Mouse (Mus musculus) intestine, embryonic 15.5 days (tissue): ENCODE measurements at regions not wholly inside any gene's neighbourhood (a gene's known extent, or its start where the extent isn't known, plus 50 kb on each side); places are given as distances from the start of the nearest gene placed in this dataset.

ENCODE experiments used
- ATAC-seq: fragments of 200-750 bp; cut with Nextera tagmentation; 2 replicates; pipeline ENCODE4 v1.8.0; 2017; ENCODE audit warnings: moderate TSS enrichment, moderate library complexity
- H3K27ac ChIP-seq: fragments of 300-500 bp; sonication (generic); 2 replicates; pipeline ENCODE4 v1.5.1; 2015; ENCODE audit warnings: mild to moderate bottlenecking, inconsistent platforms
- H3K27me3 ChIP-seq: fragments of 300-500 bp; sonication (generic); replicated peaks from 2 replicates; pipeline ENCODE4 v1.6.1; 2015; ENCODE audit warnings: inconsistent platforms
- H3K36me3 ChIP-seq: fragments of 300-500 bp; sonication (generic); 2 replicates; pipeline ENCODE4 v1.6.1; 2015; ENCODE audit warnings: inconsistent platforms
- H3K4me1 ChIP-seq: fragments of 300-500 bp; sonication (generic); replicated peaks from 2 replicates; pipeline ENCODE4 v1.6.1; 2015; ENCODE audit warnings: inconsistent platforms
- H3K4me2 ChIP-seq: fragments of 300-500 bp; sonication (generic); replicated peaks from 2 replicates; pipeline ENCODE4 v1.6.1; 2015; ENCODE audit warnings: mild to moderate bottlenecking, inconsistent platforms
- H3K4me3 ChIP-seq: fragments of 300-500 bp; sonication (generic); replicated peaks from 2 replicates; pipeline ENCODE4 v1.5.1; 2015; ENCODE audit warnings: inconsistent platforms
- H3K9ac ChIP-seq: fragments of 300-500 bp; sonication (generic); 2 replicates; pipeline ENCODE4 v1.6.1; 2015; ENCODE audit warnings: inconsistent platforms
- H3K9me3 ChIP-seq: fragments of 300-500 bp; sonication (generic); 2 replicates; pipeline ENCODE4 v1.6.1; 2016; ENCODE audit warnings: inconsistent platforms
- WGBS: fragments of 180-500 bp; shearing (Covaris S2); methylation state at CpG from one replicate; pipeline ENCODE4 v1.1.7; 2015; 5-methylcytosine and 5-hydroxymethylcytosine counted together

DNA sequence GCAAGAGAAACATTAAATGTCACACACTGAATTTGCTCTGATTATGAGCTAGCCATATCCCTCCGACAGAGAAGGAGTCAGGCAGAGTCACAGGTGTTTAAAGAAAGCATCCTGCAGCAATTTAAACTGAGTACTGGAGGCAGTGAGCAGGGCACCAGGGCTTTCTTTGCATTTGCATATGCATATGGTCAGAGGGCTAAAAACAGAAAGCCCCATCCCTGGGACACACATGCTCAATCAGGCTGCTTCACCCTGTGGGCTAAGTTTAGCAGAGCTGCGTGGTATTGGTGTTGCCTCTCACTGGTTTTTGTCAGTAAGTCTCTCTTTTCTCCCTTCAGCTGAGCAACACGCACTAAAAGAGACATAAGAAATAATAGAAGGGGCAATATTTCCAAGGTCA is 289.9 kb upstream of the Rps6ka3 start:
- Histone ChIP-seq H3K27me3 (peaks cover 6% of the 10 kb centered on the region; the same call in 1 of the 2 replicates), H3K36me3 (no peaks in the 10 kb centered on the region), H3K27ac (no peak overlapping the region), H3K4me2 (no peak overlapping the region), H3K9ac (no peak overlapping the region), H3K4me1 (no peaks in the 10 kb centered on the region), H3K4me3 (no peak overlapping the region), H3K9me3 (no peaks in the 10 kb centered on the region)
- 70% methylated on average over 3 of the region's 3 CpGs for WGBS
- no peak for ATAC-seq

DNA sequence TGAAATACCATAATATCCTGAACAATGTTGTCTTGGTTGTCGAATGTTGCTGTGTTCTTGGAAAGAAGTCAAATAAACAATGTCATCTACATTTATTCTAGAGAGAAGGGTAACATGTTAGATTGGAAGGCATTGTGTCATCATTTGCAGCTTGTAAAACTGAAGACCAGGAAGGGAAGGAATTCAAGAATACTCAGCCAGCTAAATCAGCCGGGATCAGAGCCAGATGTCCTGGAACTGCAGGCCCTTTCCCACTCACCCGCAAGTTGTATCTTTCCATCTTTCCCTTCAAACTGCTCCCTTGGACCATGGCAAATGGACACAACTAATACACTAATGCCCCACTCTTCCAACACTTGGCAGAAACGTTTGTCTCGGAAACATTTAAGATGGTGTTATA is 288.7 kb upstream of the Rps6ka3 start:
- Histone ChIP-seq H3K27ac (no peak overlapping the region), H3K27me3 (peaks cover 6% of the 10 kb centered on the region; the same call in 1 of the 2 replicates), H3K9me3 (no peaks in the 10 kb centered on the region), H3K4me1 (no peaks in the 10 kb centered on the region), H3K9ac (no peak overlapping the region), H3K4me3 (no peak overlapping the region), H3K36me3 (no peaks in the 10 kb centered on the region), H3K4me2 (no peak overlapping the region)
- ATAC-seq: no peak
- 60% methylated on average over 5 of the region's 5 CpGs for WGBS

DNA sequence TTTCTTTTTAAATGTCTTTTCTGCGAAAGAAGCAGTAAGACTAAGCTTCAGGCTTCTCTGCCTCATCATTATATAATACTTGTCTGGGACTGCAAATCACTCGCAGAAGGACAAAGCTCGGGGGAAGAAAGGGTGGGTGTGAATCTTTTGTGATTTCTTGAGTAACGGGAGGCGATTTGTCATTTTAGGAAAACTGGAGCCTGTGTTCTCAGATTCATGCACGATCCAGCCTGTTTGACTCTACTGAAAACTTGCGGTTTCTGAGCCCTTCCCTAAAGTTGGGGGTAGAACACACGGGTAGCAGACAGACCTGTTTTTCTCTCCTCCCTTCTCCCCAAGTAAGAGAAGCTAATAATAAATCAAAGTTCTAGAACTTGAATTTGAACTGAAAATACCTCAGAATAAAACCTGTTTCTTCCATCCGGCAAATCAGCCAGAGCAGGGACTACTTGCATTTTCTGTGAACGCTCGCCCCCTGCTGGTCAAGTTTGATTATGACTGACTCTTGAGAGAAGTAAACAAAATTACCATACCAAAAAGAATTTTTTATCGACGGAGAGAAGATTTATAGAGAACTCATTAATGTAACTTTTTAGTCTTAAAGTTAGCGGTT is 288.2 kb upstream of the Rps6ka3 start:
- no peak for ATAC-seq

DNA sequence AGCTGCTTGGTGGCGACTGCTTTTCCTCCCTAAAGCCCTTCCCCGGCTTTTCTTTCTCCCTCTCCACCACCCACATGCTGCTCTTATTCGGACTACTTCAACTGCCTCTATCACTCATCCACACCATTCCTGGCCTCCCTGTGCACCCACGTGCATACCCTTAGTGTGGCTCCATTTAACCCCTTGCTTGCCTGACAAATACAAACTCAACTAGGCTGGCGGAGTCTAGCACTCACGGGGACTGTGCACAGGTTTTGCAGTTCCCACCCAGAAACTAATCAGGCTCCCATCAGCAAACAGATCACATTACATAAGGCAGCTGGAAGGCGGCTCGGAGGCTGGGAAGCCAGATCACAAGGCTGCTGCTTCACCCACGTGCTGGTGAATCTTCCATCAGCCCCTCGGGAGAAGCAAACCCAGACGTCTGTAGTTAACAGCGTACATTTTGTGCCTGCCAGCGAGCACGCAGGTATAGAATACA is 287.0 kb upstream of the Rps6ka3 start:
- Histone ChIP-seq H3K4me3 (no peak overlapping the region), H3K9ac (no peak overlapping the region), H3K27ac (no peak overlapping the region), H3K27me3 (peaks cover 6% of the 10 kb centered on the region; the same call in 1 of the 2 replicates), H3K4me1 (no peaks in the 10 kb centered on the region), H3K9me3 (no peaks in the 10 kb centered on the region), H3K36me3 (no peaks in the 10 kb centered on the region), H3K4me2 (peak overlapping the region; percentile 19)
- ATAC-seq: peak; percentile 36; the same call in 1 of the 2 replicates
- 26% methylated on average over 14 of the region's 14 CpGs for WGBS

More for the DNA sequence above, 288.2 kb upstream of the Rps6ka3 start:
- Histone ChIP-seq H3K4me1 (no peaks in the 10 kb centered on the region), H3K36me3 (no peaks in the 10 kb centered on the region), H3K4me3 (no peak overlapping the region), H3K9ac (no peak overlapping the region), H3K4me2 (no peak overlapping the region), H3K27ac (no peak overlapping the region), H3K9me3 (no peaks in the 10 kb centered on the region), H3K27me3 (peaks cover 6% of the 10 kb centered on the region; the same call in 1 of the 2 replicates)
- WGBS: 30% methylated on average over 14 of the region's 14 CpGs

DNA sequence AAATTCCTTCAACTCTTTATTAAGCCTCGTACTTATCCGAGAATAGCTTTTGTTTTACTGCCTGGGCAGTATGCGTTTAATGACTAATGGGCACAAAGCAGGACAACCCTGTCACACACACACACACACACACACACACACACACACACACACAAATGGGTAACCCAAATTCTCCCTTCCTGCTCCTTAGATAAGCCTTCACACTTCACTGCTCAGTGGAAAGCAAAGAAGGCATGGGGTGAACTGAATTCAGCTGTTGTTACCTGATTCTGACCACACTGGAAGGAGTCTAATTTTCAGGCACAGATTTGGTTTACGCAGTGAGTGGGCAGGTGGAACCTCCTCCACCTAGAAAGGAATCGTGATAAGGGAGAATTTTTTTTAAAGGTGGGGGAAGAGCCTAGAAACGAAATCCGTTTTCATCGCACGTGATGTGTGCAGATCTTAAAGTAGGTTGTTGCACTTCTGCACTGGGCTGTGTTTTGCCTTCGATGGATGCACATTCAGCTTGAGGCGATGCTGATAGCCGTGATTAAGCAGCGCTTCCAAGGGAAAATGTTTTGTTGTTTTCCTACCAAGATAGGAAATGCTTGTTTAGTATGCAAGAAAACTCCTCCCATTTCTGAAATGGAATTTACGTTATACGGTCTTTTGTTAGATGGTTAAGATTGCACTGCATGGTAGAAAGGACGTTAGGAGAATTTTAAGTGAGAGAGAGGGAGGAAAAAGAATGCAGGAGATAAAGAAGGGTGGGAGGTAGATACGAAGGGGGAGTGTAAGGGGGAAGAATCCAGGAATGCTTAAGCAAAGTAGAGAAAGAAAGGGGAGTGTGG is 286.2 kb upstream of the Rps6ka3 start:
- H3K4me2 ChIP-seq: peak overlapping the region; percentile 19; the same call in 1 of the 2 replicates
- no peak overlapping the region for H3K9ac ChIP-seq
- 36% methylated on average over 17 of the region's 17 CpGs for WGBS
- H3K4me3 ChIP-seq: no peak overlapping the region
- H3K27ac ChIP-seq: no peak overlapping the region
- H3K27me3 ChIP-seq: peaks cover 6% of the 10 kb centered on the region; the same call in 1 of the 2 replicates
- no peaks in the 10 kb centered on the region for H3K36me3 ChIP-seq
- no peak for ATAC-seq
- H3K4me1 ChIP-seq: no peaks in the 10 kb centered on the region
- H3K9me3 ChIP-seq: no peaks in the 10 kb centered on the region

DNA sequence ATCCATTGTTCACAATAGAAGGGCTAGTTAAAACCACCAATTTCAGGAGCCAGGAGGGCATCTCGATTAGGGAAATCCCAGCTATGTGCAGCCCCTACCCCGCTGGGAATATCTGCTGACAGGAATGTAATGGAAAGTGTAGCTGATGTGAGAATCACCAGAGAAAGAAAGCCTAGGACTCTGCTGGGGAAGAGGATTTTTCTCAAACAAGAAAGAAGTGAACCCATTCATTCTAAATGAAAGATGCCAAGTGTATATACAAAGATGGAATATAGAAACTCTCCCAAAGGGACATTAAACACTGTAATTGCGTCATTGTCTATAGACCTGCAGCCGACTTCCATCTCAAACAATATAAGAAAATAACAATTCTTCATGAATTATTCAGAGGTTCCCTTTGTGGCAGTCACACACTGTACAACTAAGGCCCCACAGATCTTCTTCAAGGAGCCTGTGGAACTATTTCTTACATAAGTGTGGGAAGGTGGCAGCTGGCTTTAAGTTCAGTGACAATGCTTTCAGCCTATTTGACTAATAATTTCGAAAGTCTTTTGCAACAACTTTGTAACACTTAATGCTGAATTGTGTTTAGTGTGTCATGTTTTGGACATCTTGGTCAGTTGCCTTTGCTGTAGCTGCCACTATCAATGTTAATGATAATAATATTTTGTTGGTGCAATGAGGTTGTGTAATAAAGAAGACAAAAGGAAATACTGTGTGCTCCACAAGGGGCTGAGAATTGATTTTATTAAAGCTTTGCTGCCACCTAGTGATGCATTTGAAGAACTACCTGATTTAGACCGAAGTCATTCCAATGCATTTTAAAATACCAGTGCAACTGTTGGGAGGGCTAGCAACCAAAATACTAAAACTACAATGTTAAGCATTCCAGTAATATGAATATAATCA is 285.4 kb upstream of the Rps6ka3 start:
- Histone ChIP-seq H3K4me3 (no peak overlapping the region), H3K27ac (no peak overlapping the region), H3K36me3 (no peaks in the 10 kb centered on the region), H3K4me2 (no peak overlapping the region), H3K9ac (no peak overlapping the region), H3K9me3 (no peaks in the 10 kb centered on the region), H3K27me3 (peaks cover 6% of the 10 kb centered on the region; the same call in 1 of the 2 replicates), H3K4me1 (no peaks in the 10 kb centered on the region)
- no peak for ATAC-seq
- 43% methylated on average over 6 of the region's 6 CpGs for WGBS

DNA sequence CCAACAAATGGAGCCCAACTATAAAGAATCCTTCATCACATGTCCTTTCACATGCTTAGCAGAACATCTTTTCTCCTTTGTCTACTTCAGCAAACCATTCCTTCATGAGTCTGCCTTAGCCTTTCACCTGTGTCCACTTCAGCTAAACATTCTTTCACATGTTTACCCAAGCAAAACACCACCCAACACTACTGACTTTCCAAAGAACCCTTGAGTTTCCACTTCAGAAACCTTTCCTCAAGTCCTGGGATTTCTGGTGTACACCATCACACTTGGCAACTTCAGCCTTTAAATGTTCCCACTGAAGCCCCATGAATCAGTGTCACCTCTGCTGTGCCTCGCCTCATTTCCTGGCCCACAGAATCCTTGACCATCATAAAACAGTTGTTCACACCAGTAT is 278.2 kb upstream of the Rps6ka3 start:
- WGBS: 63% methylated on average over 1 of the region's 1 CpGs
- no peaks in the 10 kb centered on the region for H3K4me1 ChIP-seq
- H3K9me3 ChIP-seq: no peaks in the 10 kb centered on the region
- H3K4me2 ChIP-seq: no peak overlapping the region
- H3K27ac ChIP-seq: no peak overlapping the region
- no peaks in the 10 kb centered on the region for H3K36me3 ChIP-seq
- ATAC-seq: no peak
- no peak overlapping the region for H3K9ac ChIP-seq
- no peak overlapping the region for H3K4me3 ChIP-seq
- no peaks in the 10 kb centered on the region for H3K27me3 ChIP-seq

DNA sequence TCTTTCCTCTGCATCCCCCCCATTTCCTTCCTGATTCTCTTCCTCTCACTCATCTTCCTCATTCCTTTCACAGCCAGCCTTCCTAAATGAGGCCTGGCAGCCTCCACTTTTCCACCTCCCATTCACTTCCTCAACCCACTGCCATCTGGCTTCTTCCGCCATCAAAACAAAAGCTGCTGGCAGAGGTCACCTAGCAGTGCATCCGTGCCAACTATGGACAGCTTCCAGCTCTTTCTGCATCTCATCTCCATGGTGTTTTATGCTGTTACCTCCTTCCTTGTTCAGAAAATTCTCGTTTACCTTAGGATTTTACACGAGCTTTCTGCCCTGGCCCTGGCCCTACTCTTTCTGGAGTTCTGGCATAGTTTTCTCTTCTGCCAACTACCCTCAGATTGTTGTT is 262.9 kb upstream of the Rps6ka3 start:
- ATAC-seq: no peak
- H3K4me1 ChIP-seq: no peaks in the 10 kb centered on the region
- no peak overlapping the region for H3K4me2 ChIP-seq
- H3K9ac ChIP-seq: no peak overlapping the region
- H3K4me3 ChIP-seq: no peak overlapping the region
- WGBS: 62% methylated on average over 4 of the region's 4 CpGs
- H3K9me3 ChIP-seq: no peaks in the 10 kb centered on the region
- H3K27me3 ChIP-seq: no peaks in the 10 kb centered on the region
- H3K27ac ChIP-seq: no peak overlapping the region
- no peaks in the 10 kb centered on the region for H3K36me3 ChIP-seq

DNA sequence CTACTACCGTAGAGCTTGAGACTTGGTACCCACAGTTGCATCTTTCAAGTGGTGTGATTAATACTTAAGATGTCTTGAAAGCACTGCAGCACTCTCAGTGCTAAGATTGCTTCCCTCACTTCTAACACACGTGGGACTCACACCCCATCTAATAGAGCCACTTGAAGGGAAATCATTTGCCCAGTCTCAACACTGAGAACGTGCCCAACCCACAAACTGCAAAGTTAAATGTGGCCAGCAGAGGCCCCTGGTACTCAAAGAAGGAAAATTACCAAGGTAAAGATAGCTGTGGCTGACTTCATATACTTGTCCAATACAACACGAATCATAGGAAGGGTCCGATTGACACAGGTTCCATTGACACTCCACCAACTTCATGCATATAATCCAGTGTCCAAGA is 238.4 kb upstream of the Rps6ka3 start:
- no peak overlapping the region for H3K9ac ChIP-seq
- ATAC-seq: no peak

DNA sequence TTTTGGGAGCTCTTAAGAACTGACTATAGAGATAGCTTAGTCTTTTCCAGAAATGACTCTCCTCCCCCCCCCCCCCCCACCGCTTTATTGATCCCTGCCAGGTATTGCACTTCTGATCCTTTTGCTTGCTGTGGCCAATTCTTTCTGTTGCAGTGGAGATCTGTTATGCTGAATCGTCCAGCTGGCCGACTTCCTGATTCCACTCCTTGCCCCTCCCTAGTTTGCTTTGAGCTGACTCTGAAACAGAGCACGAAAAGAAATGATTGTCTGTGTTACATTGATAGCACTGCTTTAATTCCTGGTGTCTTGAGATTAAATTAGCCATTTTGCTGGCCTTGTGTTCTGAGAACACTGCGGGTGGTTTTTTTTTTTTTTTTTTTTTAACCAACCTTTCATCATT is 233.5 kb upstream of the Rps6ka3 start:
- H3K27ac ChIP-seq: no peak overlapping the region
- H3K4me3 ChIP-seq: no peak overlapping the region
- H3K9me3 ChIP-seq: no peaks in the 10 kb centered on the region
- ATAC-seq: no peak
- H3K9ac ChIP-seq: no peak overlapping the region
- no peaks in the 10 kb centered on the region for H3K4me1 ChIP-seq
- no peaks in the 10 kb centered on the region for H3K27me3 ChIP-seq
- WGBS: 48% methylated on average over 5 of the region's 5 CpGs
- no peak overlapping the region for H3K4me2 ChIP-seq
- H3K36me3 ChIP-seq: no peaks in the 10 kb centered on the region

More for the DNA sequence above, 238.4 kb upstream of the Rps6ka3 start:
- H3K4me3 ChIP-seq: no peak overlapping the region
- WGBS: 60% methylated on average over 5 of the region's 5 CpGs
- H3K36me3 ChIP-seq: no peaks in the 10 kb centered on the region
- no peak overlapping the region for H3K27ac ChIP-seq
- H3K27me3 ChIP-seq: no peaks in the 10 kb centered on the region
- no peaks in the 10 kb centered on the region for H3K9me3 ChIP-seq
- H3K4me1 ChIP-seq: no peaks in the 10 kb centered on the region
- no peak overlapping the region for H3K4me2 ChIP-seq

DNA sequence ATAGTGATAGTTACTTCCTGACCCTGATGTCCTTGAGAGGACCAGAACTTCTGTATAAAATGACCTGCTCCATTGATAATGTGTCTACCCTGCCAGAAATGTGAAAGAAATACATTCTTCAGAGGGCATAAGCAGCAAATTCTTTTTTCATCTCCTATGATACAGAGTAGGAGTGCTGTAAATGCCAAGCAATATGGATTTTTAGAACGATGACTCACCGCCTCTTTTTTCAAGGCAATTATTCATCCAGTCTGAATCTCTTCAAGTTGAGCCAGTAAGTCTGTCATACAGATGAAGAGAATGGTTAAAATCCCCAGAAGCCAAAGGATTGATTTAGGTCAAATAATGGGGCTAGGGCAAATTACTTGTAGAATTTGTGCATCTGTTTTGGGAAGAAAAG is 225.4 kb upstream of the Rps6ka3 start:
- no peaks in the 10 kb centered on the region for H3K27me3 ChIP-seq
- no peaks in the 10 kb centered on the region for H3K9me3 ChIP-seq
- no peaks in the 10 kb centered on the region for H3K36me3 ChIP-seq
- no peak overlapping the region for H3K4me3 ChIP-seq
- no peak overlapping the region for H3K9ac ChIP-seq
- WGBS: 79% methylated on average over 2 of the region's 2 CpGs
- no peaks in the 10 kb centered on the region for H3K4me1 ChIP-seq
- H3K4me2 ChIP-seq: no peak overlapping the region
- no peak for ATAC-seq
- no peak overlapping the region for H3K27ac ChIP-seq

DNA sequence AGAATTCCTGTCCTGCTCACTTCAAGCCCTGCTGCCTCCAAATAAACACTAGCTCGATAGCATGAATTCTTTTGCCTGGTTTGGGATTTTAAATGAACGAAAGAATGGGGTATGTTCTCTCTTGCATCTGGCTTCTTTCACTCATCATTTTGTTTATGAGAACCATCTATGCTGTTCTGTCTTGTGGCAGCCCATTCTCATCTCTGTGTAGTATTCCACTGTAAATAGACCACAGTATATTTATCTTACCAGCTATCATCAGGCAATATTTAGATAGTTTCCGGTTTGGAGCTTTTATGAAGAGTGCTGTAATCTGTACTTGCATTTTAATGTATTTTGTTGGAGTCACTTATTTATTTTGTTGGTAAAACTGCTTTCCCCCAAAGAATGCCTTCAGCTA is 222.4 kb upstream of the Rps6ka3 start:
- Histone ChIP-seq H3K4me2 (no peak overlapping the region), H3K4me3 (no peak overlapping the region), H3K9me3 (no peaks in the 10 kb centered on the region), H3K27me3 (no peaks in the 10 kb centered on the region), H3K4me1 (no peaks in the 10 kb centered on the region), H3K27ac (no peak overlapping the region), H3K9ac (no peak overlapping the region), H3K36me3 (no peaks in the 10 kb centered on the region)
- no peak for ATAC-seq
- WGBS: 33% methylated on average over 3 of the region's 3 CpGs
